Mouse (Mus musculus): ENCODE measurements around the gene Snx30.
"Not testable (repeated sequence)": the region's sequence is repeated elsewhere in the genome, so short reads cannot be mapped to it uniquely, and the experiment has no call there.

Snx30 gene

DNA sequence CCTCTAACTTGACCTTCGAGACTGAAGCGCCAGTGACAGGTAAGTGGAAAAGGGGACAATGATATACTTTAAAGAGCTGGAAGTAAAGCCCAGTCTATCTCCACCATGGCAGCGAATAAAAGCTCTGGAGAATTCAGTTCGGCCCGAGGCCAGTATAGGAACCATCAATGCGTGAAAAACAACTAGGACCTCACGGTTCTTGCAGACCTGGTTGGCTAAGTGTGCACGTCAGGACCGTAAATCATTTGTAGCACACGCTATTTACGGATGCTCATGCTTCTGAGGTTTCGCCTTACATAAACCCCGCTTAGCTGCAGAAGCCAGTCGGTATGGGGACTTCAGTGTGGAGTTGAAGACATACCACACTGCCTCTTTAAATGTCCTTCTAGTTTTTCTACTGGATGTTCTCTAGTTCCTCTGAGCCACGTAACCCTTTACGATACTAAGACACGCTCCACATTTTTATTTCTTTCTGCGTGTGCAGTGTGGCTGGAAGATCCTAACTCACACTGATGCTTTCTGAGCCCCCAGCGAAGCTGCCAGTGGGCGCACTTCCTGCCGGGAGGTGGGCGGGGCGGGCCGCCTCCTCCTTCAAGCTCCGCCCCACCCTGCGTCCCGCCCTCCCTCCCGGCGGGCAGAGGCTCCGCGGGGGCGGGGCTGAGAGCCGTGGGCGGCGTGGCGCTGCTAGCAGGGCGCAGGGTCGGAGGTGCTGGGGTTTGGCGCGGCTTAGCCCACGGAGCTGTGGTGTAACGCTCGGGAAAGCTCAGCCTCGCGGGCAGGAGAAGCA, at the start of gene Snx30:
Gene Snx30, plus strand, starts transcription at position 660 of the 787 bp plus-strand sequence.
- peak; percentile 89 to 95 for DNase-seq (ENCODE audit: low spot score in 2 of 2)

DNA sequence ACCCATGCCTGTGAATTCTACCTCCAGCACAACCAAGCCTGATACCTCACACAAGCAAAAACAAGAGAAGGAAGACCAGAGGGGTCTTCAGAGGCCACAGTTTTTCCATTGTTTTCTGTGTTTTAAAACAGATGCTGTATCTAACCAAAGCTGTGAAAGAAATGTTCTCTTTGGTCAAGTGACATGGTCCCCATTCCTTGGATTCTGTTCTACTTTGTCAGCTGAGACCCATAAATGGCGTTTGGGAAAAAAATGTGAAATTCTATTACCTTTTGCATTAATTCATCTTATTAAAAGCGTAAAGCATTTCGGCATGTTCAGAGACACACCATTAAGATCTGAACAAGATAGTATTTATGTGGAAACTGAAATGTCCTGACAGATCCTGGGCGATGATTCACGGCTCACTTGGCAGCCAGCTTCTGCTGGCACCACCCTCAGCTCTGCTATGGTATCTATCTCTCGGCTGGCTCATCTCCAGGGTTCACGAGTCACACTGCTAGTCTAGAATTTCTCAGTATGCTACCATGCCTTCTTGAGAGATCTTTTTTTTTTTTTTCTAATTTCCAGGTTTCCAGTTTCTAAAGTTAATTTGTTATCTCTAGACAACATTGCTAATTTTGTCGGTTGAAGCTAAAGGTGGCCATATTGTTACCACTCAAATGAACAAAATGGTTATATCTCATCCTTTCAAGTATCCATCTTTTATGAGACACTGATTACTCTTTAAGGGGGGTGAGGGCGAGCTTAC, 49.1 kb upstream of the Snx30 start:
- no peak for DNase-seq (ENCODE audit: low spot score in 2 of 2)

DNA sequence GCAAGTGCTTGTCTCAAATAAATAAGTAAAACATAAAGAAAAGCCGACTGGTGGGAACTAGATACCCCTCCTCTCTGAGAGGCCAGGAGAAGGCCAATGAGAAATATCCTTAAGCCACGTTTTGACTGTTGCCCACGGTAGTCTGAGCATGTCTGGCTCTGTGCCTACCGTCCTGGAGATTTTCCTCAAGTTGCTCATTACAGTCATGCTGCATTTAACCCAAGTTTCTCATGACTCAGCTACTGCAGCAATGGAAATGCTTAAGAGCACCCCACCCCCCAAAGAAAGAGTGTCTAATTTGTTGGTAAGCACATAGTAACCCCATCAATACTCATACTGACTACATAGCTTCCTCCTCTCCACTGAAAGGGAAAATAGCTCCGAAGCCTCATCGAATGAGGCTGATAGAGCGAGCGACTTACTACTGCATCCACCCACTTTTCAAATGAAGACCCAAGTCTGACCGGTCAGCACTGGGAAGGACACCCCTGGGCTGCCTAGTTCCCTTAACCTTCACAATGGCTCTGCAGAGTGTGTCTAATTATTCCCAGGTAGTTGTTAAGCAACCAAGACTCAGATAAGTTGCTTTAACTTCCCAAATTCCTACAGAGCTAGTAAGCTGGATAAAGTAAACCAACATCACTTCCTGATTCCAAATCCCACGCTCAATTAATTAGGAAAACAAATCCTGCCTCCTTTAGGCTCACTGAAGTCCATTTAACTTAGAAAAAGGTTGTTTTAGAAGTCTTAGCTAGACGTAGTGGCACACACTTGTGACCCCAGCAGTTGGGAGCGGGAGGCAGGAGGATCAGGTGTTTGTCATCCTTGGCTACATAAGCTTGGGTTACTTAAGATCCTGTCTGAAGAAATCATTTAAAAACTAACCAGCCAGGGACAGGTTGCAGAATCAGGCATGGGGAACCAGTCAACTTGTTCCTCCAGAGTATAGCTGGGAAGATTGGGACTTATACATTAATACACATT, 47.9 kb upstream of the Snx30 start:
- DNase-seq (ENCODE audit: low spot score in 2 of 2), result no peak

DNA sequence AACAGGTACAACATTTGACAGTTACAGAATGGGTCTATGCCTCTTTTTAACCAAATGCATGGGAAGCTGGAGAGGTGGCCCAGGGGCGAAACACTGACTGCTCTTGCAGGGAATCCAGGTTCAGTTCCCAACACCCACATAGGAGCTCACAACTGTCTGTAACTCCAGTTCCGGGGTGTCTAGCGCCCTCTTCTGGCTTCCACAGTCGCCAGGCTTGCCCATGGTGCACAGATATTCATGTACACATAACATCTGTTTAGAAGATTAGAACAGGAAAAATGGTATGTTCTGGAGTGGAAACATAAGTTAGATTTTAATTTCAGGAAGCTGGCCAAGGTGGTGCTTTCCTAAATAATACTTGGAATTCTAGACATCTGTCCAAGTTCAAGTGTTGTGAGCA, 45.6 kb upstream of the Snx30 start:
- no peak for DNase-seq (ENCODE audit: low spot score in 2 of 2)

DNA sequence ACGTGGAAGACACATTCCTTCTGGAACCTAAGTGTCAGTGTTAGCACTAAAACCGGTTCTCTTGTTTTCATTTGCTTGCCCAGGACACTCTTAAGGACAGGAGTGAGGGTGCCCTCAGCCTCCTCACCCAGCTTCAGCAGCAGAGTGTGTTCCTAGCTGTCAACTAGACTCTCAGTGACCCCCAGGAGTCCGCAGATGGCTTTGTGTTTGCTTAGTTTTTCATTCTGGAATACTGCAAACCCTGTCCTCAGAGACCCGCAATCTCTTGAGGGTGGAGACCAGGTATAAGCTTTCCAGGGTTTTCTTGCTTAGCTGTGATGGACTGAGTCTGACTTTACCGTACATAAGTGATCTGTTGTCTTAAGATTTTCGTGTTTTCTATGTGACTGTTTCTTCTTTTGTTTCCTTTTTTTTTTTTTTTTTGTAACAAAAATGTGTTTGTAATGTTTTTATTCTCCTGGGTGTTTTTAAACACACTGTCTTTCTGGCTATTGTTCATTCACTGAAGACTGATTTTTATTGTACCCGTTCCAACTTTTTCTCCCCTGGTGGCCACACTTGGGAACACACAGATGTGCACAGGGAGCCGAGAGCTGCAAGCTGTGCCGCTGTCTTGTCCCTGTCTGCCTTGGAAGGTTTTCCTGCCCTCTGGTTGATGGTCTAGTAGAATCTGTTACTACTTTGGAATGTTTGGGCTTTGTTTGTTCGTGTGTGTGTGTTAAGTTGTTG, 44.8 kb upstream of the Snx30 start:
- DNase-seq (ENCODE audit: low spot score in 2 of 2), result no peak

DNA sequence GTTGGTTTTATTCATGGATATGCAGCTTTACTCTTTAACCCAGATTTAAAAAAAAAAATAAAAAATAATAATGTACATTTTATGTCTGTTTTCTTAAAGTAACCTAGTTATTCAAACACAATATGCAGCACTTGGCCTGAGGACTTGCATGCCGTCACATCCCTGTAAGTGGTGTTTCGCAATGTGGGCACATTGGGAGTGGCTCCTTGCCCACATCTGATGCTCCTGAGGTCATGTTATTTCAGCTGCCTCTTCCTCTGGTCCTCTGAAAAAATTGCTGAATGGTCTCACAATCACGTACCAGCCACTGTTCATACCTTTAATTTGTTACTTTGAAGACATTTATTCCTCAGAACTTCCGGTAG, 44.3 kb upstream of the Snx30 start:
- DNase-seq (ENCODE audit: low spot score in 2 of 2), result no peak

DNA sequence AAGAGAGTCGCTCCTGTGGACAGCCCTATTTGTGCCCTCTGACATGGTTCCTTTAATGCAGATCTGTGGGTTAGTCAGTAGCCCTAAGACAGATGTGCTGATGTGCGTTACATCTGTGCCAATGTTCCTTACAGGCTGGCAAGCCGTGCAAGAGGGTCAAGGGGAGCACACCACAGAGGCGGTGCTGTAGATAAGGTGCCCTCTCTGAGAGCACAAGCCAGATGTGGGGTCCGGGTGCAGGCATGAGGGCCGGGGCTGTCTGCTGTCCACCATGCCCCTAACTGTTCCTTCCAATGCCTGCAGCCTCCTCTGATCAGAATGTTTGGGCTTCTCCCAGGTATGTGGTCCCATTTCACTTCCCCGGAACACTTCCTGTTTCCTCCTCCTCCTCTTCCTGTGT, 40.7 kb upstream of the Snx30 start:
- no peak for DNase-seq (ENCODE audit: low spot score in 2 of 2)

DNA sequence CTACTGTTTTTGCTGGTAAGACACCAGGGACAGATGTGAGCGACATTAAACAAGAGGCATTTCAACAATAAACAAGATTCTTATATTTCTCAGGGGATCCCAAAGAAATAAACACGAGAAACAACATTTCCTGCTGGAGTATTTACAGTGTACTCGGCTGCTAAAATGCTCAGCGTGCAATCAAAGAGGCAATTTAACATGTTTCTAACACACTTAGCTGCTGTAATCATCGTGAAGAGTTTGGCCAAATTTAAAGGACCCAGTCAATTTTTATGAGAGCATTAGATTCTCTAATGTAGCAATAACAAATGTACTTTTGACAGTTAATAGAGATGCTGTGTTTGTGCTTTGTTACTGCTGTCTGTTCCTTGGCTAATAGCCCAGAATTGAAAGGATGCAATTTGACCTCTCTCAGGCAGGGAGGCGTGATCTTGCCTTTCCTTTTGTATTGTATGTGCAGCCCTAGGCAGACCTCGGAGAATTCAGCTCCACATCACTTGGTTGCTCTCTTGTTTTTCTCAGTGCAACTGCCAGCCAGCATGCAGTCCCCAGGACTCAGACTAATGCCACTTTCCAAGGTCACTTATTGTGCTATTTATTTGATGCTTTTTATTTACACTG, 40.1 kb upstream of the Snx30 start:
- no peak for DNase-seq (ENCODE audit: low spot score in 2 of 2)

DNA sequence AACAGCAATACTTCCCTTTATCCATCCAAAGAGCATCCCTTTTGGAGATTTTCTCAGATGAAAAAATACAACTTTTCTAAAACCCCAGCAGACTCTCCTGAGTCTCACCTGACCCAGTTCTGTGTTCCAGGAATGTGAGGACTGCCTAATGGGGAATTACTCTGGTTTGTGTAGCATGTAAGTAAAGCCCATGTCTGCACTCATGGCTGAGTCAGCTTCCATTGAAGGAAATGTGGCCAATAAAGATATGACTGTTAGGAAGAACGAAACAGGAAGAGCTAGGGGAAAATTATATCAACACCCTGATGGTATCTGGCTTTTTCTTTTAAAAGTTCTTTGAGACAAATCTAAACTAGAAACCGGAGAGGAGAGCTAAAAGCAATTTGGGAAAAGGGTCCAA, 37.9 kb upstream of the Snx30 start:
- DNase-seq (ENCODE audit: low spot score in 2 of 2), result no peak

DNA sequence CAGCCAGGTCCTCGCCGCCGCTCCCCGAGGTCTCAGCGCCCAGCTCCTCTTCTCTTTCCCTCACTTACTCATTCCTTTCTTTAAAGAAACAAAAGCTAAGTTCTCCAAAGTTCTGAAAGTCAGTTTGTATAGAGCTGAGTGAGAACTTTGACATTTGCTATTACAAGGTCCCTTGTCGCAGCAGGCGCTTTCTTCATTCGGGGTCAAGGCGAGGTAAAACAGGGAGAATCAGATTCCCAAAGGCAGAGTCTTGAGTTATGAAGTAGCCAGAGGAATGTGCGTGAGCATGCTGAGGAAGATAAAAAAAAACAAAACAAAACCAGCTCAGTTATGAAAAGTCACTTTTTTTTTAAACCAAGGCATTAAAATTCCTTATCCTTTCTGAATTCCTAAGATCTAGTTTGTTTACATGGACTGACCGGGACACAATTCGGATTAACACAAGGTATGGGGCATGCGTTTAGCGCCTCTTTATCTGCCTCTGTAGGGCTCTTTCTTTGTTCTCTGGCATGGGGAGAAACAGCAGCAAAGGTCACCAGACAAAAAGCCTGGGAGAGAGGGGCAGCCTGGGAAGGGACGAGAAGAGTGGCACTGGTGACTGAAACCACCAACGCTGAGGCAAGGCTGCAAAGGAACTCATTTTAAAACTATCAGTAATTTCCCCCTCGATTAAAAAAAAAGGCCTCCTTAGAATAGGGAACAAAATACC, 33.3 kb upstream of the Snx30 start:
- DNase-seq (ENCODE audit: low spot score in 2 of 2), result no peak

DNA sequence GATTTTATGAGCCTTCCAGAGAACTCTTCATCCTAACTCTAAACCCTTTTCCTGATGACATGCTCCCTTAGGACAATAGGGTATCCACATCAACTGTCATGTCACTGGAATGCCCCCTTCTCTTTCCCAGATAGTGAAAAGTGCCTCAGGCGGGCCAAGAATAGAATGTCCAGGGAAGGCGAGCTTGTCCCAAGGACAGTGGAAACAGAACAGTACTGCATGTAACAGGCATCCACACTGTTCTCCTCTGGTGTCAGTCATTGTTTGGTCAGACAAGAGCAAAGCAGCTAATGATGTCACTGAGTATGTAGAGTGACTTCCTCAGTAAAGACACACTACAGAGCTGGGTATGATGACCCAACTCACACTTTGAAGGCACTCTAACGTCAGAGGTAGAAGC, 27.8 kb upstream of the Snx30 start:
- no peak for DNase-seq (ENCODE audit: low spot score in 2 of 2)

DNA sequence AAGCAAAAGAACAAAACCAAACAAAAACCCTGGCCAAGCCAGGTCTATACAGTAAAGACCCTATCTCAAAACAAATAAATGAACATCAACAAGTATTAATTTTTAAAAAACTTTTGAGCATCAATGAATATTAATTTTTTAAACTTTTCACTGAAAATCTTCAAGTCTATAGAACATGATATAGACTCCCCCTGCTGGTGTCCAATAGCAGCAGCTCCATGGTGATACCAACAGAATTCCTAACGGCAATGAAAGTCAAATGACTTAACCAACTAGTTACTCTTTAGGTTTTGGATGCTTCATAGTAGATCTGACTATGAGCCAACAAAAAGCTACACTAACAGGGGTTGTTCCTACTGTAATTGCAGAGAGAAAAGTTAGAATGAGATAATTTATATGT, 25.1 kb upstream of the Snx30 start:
- no peak for DNase-seq (ENCODE audit: low spot score in 2 of 2)

DNA sequence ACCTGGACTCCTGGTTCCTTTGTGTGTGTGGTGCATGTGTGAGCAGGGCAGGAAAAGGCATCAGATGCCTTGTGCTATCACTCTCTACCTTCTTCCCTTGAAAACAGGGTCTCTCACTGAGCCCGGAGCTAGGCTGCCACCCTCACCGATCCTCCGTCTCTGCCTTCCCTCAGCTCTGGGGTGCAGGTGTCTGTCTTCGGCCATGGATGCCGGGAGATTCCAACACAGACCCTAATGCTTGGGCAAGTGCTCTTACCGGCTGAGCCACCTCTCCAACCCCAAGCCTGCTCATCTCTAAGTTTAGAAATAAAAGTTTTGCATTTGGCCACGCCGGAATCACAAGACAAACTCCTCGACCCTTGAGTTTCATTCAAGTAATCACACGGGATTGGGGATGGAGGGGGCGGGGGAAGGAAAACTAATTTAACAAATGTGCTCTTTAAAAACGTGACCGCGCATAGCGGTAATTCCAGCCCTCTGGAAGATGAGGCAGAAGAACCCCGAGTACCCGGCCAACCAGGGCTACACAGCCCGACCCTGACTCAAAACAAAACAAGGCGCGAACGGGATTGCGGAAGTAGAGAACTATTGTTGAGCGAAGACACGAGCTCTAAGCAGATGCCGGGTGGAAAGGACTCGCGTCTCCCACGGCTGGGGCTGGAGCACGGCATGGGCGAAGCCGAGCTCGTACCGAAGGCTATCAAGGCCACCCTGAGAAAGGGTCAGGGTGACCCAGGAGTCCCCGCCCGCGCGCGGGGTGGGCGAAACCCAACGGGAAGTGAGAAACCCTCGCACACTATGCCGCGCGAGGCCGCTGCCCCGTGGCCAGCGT, 22.6 kb upstream of the Snx30 start:
- peak; percentile 12 to 41 for DNase-seq (ENCODE audit: low spot score in 2 of 2)

DNA sequence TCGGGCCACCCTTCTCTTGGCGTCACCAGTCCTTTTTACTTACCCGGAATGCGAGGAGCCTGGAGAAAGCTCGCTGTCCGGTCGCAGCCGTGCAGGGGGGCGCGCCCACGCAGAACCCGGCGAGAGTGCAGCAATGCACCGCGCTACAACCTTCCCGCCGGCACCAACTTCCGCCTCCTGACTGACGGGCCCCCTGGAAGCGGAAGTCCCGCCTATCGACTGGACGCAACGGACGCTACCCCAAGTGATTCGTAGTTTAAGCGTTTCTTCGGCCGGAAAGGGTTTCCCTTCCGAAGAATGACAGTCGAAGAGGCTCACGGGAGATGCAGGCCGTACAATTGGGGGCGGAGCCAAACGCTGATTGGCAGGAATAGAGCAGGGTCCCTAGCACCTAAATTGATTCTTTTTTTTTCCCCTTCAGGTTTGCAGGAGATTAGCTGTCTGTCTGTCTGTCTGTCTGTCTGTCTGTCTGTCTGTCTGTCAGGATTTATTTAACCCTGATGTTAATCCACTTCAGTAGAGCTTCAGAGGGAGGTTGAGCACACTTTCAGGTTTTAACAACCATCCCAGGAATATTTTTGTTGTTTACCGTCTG, 21.9 kb upstream of the Snx30 start:
- peak; percentile 95 for DNase-seq (ENCODE audit: low spot score in 2 of 2)

DNA sequence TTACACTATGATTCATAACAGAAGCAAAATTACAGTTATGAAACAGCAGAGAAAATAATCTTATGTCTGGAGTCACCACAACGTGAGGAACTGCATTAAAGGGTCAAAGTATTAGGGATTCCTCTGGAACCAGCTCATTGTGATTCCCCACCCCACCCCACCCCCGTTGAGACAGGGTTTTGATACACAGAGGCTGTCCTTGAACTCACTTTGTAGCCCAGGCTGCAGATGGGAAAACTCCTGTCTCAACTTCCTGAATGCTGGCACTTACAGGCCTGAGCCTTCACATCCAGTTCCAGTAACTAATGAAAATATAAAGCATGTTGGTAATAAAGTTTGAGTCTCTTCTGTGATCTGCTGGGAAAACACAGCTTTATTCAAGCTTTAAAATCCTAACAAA, 20.2 kb upstream of the Snx30 start:
- no peak for DNase-seq (ENCODE audit: low spot score in 2 of 2)

DNA sequence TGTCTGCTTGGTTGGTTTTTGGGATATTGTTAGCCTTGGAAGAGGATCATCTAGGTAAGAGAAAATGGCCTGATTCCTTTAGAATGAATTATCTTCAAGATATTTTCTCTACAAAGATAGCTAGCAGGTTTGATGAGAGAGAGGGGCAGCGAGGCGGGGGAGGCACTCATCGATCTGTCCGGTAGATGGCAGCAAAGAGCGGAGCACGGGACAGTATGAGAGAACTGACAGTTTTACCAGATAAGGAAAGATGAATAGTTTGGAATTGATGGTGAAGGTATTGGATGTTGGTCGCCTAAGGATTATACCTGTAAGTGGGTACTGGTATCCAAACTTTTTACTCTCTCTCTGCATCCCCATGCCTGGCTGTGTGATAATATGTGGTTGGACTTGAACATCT, 19.0 kb upstream of the Snx30 start:
- DNase-seq (ENCODE audit: low spot score in 2 of 2), result peak; percentile 52 to 86

DNA sequence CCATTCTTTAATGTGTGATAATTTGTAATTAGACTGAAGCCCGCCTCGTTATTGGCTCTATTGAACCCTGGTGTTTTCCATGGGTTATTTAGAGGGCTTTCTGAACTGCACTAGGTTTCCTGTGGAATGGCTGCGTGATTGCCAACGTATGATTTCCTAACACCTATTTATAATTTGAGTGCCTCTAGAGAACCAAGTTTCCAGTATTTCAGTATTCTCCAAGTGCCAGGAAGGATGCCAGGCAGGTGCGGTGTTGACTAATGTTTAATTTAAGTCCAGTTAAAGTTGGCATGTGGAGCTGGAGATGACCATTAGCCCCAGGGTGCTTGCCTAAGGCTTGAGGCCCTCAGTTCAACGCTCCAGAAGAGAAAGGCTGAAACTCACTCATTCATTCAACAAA, 18.5 kb upstream of the Snx30 start:
- DNase-seq (ENCODE audit: low spot score in 2 of 2), result no peak

DNA sequence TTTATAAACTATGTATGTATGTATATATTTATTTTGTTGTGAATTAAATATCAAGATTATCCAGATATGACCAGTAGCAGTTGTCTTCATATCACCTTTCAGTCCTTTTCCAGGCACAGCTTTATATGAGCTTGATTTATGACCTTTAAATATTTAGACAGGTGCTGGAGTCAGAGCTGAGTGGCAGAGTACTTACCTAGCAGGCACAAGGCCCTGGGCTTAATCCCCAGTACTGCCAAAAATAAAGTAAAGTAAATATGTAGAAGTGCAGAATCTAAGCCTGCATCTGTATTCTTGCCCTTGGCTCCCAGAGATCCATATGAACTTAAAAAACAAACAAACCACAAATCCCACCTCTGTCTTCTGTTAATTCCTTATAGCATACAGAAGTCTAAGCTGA, 16.6 kb upstream of the Snx30 start:
- DNase-seq (ENCODE audit: low spot score in 2 of 2), result no peak

DNA sequence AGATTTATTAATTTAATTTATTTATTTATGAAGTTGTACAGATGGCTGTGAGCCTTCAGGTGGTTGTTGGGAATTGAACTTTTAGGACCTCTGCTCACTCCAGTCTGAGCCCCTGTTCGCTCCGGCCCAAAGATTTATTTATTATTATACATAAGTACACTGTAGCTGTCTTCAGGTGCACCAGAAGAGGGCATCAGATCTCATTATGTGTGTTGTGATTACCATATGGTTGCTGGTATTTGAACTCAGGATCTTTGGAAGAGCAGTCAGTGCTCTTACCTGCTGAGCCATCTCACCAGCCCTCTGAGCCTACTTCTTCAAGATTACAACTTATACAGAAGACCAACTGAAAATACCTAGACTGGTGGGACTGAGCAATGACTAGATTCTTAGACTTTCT, 12.0 kb upstream of the Snx30 start:
- not testable (repeated sequence) for DNase-seq (ENCODE audit: low spot score in 2 of 2)

All from thymus, postnatal 10 days (tissue).